Mouse (Mus musculus): ENCODE measurements around the gene Pik3r1. TPM values are rescaled to one million over a fixed set of nuclear protein-coding genes. Genes with fewer than 3 reads are reported as not detected.

Pik3r1 gene
- polyA plus RNA-seq, 1 experiment from 2014 or later = 17.0 TPM

DNA sequence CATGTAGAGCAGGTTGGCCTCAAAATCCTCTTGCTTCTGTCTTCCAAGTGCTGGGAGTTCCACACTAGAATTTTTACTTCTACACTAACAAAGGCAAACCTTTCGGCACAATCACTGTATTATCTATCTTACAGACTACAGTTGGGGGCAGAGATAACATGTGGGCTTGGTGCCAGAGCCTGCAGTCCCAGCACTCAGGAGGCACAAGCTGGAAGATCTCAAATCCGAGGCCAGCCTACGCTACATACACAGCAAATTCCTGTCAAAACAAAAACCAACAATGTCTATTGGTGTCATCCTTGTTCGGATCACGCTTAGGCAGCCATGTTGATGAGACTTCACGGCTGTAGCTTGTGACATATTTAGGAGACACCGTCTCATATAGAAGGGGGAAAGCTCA is 36.2 kb downstream of the Pik3r1 start:
- H3K27me3 ChIP-seq (ENCODE audit: control insufficient read depth, insufficient read depth, low read length) = no peaks in the 10 kb centered on the region
- H3K4me1 ChIP-seq (ENCODE audit: control insufficient read depth, insufficient read depth, low read length) = peaks cover 6% of the 10 kb centered on the region
- no peak for DNase-seq (ENCODE audit: low spot score)
- ATAC-seq (replicated peaks; ENCODE audit: insufficient number of reproducible peaks, low FRiP score, low TSS enrichment, low read depth) = no peak
- H3K4me2 ChIP-seq (ENCODE audit: low read depth, low read length) = no peak overlapping the region
- no peaks in the 10 kb centered on the region for H3K36me3 ChIP-seq (replicated peaks; ENCODE audit: control insufficient read depth, insufficient read depth, low read depth, low read length)
- H3K27ac ChIP-seq (replicated peaks; ENCODE audit: low read depth, low read length) = no peak overlapping the region
- no peak overlapping the region for H3K9ac ChIP-seq (replicated peaks; ENCODE audit: low read length)
- no peak overlapping the region for H3K4me3 ChIP-seq (ENCODE audit: low read depth, low read length)
- WGBS = 83% methylated on average over 7 of the region's 7 CpGs
- H3K9me3 ChIP-seq (replicated peaks; ENCODE audit: control insufficient read depth, low read length) = no peaks in the 10 kb centered on the region

GRCm38 (mm10) chr13:101730351-101730750 is 37.7 kb downstream of the Pik3r1 start:
- no peak overlapping the region for H3K4me2 ChIP-seq (ENCODE audit: low read depth, low read length)
- no peak overlapping the region for H3K9ac ChIP-seq (replicated peaks; ENCODE audit: low read length)
- peak overlapping the region; percentile 22; the same call in 1 of the 2 replicates for H3K27ac ChIP-seq (replicated peaks; ENCODE audit: low read depth, low read length)
- H3K36me3 ChIP-seq (replicated peaks; ENCODE audit: control insufficient read depth, insufficient read depth, low read depth, low read length) = no peaks in the 10 kb centered on the region
- H3K4me3 ChIP-seq (ENCODE audit: low read depth, low read length) = no peak overlapping the region
- no peaks in the 10 kb centered on the region for H3K27me3 ChIP-seq (ENCODE audit: control insufficient read depth, insufficient read depth, low read length)
- WGBS = 69% methylated on average over 8 of the region's 8 CpGs
- H3K4me1 ChIP-seq (ENCODE audit: control insufficient read depth, insufficient read depth, low read length) = peaks cover 6% of the 10 kb centered on the region
- DNase-seq (ENCODE audit: low spot score) = no peak
- no peaks in the 10 kb centered on the region for H3K9me3 ChIP-seq (replicated peaks; ENCODE audit: control insufficient read depth, low read length)
- ATAC-seq (replicated peaks; ENCODE audit: insufficient number of reproducible peaks, low FRiP score, low TSS enrichment, low read depth) = no peak

- Histone ChIP-seq H3K9ac (replicated peaks; ENCODE audit: low read length) (no peak overlapping the region), H3K36me3 (replicated peaks; ENCODE audit: control insufficient read depth, insufficient read depth, low read depth, low read length) (no peaks in the 10 kb centered on the region), H3K27ac (replicated peaks; ENCODE audit: low read depth, low read length) (no peak overlapping the region), H3K4me1 (ENCODE audit: control insufficient read depth, insufficient read depth, low read length) (peaks cover 6% of the 10 kb centered on the region), H3K4me3 (ENCODE audit: low read depth, low read length) (no peak overlapping the region), H3K9me3 (replicated peaks; ENCODE audit: control insufficient read depth, low read length) (no peaks in the 10 kb centered on the region), H3K4me2 (ENCODE audit: low read depth, low read length) (no peak overlapping the region), H3K27me3 (ENCODE audit: control insufficient read depth, insufficient read depth, low read length) (no peaks in the 10 kb centered on the region)
- peak; percentile 76 for ATAC-seq (replicated peaks; ENCODE audit: insufficient number of reproducible peaks, low FRiP score, low TSS enrichment, low read depth)
- DNase-seq (ENCODE audit: low spot score) = peak; percentile 77
- WGBS = 48% methylated on average over 4 of the region's 4 CpGs
Observed at GRCm38 (mm10) chr13:101729248-101730055, 38.6 kb downstream of the Pik3r1 start.

DNA sequence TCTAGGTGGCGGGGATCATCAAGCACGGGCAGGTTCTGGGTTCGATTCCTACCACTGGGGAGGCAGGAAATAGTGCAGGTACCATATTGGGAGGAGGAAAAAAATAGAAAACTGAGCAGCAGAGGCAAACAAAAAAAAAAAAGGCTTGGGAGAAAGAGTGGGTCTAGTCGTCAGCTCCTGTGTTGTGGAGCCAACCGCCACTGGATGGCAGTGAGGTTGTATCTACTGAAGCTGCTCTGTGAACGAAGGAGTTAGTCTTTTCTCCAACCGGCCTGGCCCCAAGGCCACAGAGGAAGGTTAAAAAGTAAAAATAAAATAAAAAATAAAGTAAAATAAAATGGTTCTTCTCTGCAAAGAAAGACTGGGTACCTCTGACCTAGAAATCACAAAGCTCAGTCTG is 39.2 kb downstream of the Pik3r1 start:
- no peak overlapping the region for H3K4me3 ChIP-seq (ENCODE audit: low read depth, low read length)
- H3K9me3 ChIP-seq (replicated peaks; ENCODE audit: control insufficient read depth, low read length) = no peaks in the 10 kb centered on the region
- H3K36me3 ChIP-seq (replicated peaks; ENCODE audit: control insufficient read depth, insufficient read depth, low read depth, low read length) = no peaks in the 10 kb centered on the region
- peaks cover 6% of the 10 kb centered on the region for H3K4me1 ChIP-seq (ENCODE audit: control insufficient read depth, insufficient read depth, low read length)
- peak; percentile 67 for DNase-seq (ENCODE audit: low spot score)
- 55% methylated on average over 7 of the region's 7 CpGs for WGBS
- no peak overlapping the region for H3K9ac ChIP-seq (replicated peaks; ENCODE audit: low read length)
- H3K27ac ChIP-seq (replicated peaks; ENCODE audit: low read depth, low read length) = no peak overlapping the region
- ATAC-seq (replicated peaks; ENCODE audit: insufficient number of reproducible peaks, low FRiP score, low TSS enrichment, low read depth) = no peak
- H3K27me3 ChIP-seq (ENCODE audit: control insufficient read depth, insufficient read depth, low read length) = no peaks in the 10 kb centered on the region
- H3K4me2 ChIP-seq (ENCODE audit: low read depth, low read length) = no peak overlapping the region

GRCm38 (mm10) chr13:101728300-101728699 is 39.7 kb downstream of the Pik3r1 start:
- ATAC-seq (replicated peaks; ENCODE audit: insufficient number of reproducible peaks, low FRiP score, low TSS enrichment, low read depth) = no peak
- Histone ChIP-seq H3K9ac (replicated peaks; ENCODE audit: low read length) (no peak overlapping the region), H3K4me1 (ENCODE audit: control insufficient read depth, insufficient read depth, low read length) (peaks cover 6% of the 10 kb centered on the region), H3K36me3 (replicated peaks; ENCODE audit: control insufficient read depth, insufficient read depth, low read depth, low read length) (no peaks in the 10 kb centered on the region), H3K4me2 (ENCODE audit: low read depth, low read length) (no peak overlapping the region), H3K9me3 (replicated peaks; ENCODE audit: control insufficient read depth, low read length) (no peaks in the 10 kb centered on the region), H3K27me3 (ENCODE audit: control insufficient read depth, insufficient read depth, low read length) (no peaks in the 10 kb centered on the region), H3K4me3 (ENCODE audit: low read depth, low read length) (no peak overlapping the region), H3K27ac (replicated peaks; ENCODE audit: low read depth, low read length) (no peak overlapping the region)
- DNase-seq (ENCODE audit: low spot score) = no peak
- 73% methylated on average over 3 of the region's 3 CpGs for WGBS

GRCm38 (mm10) chr13:101727837-101728236 is 40.2 kb downstream of the Pik3r1 start:
- H3K36me3 ChIP-seq (replicated peaks; ENCODE audit: control insufficient read depth, insufficient read depth, low read depth, low read length) = no peaks in the 10 kb centered on the region
- no peaks in the 10 kb centered on the region for H3K27me3 ChIP-seq (ENCODE audit: control insufficient read depth, insufficient read depth, low read length)
- no peak overlapping the region for H3K27ac ChIP-seq (replicated peaks; ENCODE audit: low read depth, low read length)
- peaks cover 6% of the 10 kb centered on the region for H3K4me1 ChIP-seq (ENCODE audit: control insufficient read depth, insufficient read depth, low read length)
- WGBS = 32% methylated on average over 5 of the region's 5 CpGs
- DNase-seq (ENCODE audit: low spot score) = peak; percentile 52
- no peak overlapping the region for H3K4me2 ChIP-seq (ENCODE audit: low read depth, low read length)
- no peaks in the 10 kb centered on the region for H3K9me3 ChIP-seq (replicated peaks; ENCODE audit: control insufficient read depth, low read length)
- no peak overlapping the region for H3K4me3 ChIP-seq (ENCODE audit: low read depth, low read length)
- no peak for ATAC-seq (replicated peaks; ENCODE audit: insufficient number of reproducible peaks, low FRiP score, low TSS enrichment, low read depth)
- H3K9ac ChIP-seq (replicated peaks; ENCODE audit: low read length) = no peak overlapping the region

GRCm38 (mm10) chr13:101726922-101727321 is 41.1 kb downstream of the Pik3r1 start:
- ATAC-seq (replicated peaks; ENCODE audit: insufficient number of reproducible peaks, low FRiP score, low TSS enrichment, low read depth) = no peak
- no peaks in the 10 kb centered on the region for H3K9me3 ChIP-seq (replicated peaks; ENCODE audit: control insufficient read depth, low read length)
- WGBS = 91% methylated on average over 3 of the region's 3 CpGs
- no peak for DNase-seq (ENCODE audit: low spot score)
- H3K4me1 ChIP-seq (ENCODE audit: control insufficient read depth, insufficient read depth, low read length) = peaks cover 6% of the 10 kb centered on the region
- no peaks in the 10 kb centered on the region for H3K36me3 ChIP-seq (replicated peaks; ENCODE audit: control insufficient read depth, insufficient read depth, low read depth, low read length)
- no peak overlapping the region for H3K4me2 ChIP-seq (ENCODE audit: low read depth, low read length)
- no peak overlapping the region for H3K27ac ChIP-seq (replicated peaks; ENCODE audit: low read depth, low read length)
- no peak overlapping the region for H3K9ac ChIP-seq (replicated peaks; ENCODE audit: low read length)
- H3K27me3 ChIP-seq (ENCODE audit: control insufficient read depth, insufficient read depth, low read length) = no peaks in the 10 kb centered on the region
- H3K4me3 ChIP-seq (ENCODE audit: low read depth, low read length) = no peak overlapping the region

- no peak overlapping the region for H3K9ac ChIP-seq (replicated peaks; ENCODE audit: low read length)
- H3K4me2 ChIP-seq (ENCODE audit: low read depth, low read length) = no peak overlapping the region
- no peaks in the 10 kb centered on the region for H3K36me3 ChIP-seq (replicated peaks; ENCODE audit: control insufficient read depth, insufficient read depth, low read depth, low read length)
- no peak overlapping the region for H3K27ac ChIP-seq (replicated peaks; ENCODE audit: low read depth, low read length)
- H3K4me3 ChIP-seq (ENCODE audit: low read depth, low read length) = no peak overlapping the region
- no peak for ATAC-seq (replicated peaks; ENCODE audit: insufficient number of reproducible peaks, low FRiP score, low TSS enrichment, low read depth)
- 83% methylated on average over 9 of the region's 9 CpGs for WGBS
- no peaks in the 10 kb centered on the region for H3K27me3 ChIP-seq (ENCODE audit: control insufficient read depth, insufficient read depth, low read length)
- DNase-seq (ENCODE audit: low spot score) = no peak
- H3K4me1 ChIP-seq (ENCODE audit: control insufficient read depth, insufficient read depth, low read length) = no peaks in the 10 kb centered on the region
- no peaks in the 10 kb centered on the region for H3K9me3 ChIP-seq (replicated peaks; ENCODE audit: control insufficient read depth, low read length)
Observed at GRCm38 (mm10) chr13:101721901-101722595, 46.0 kb downstream of the Pik3r1 start.

All from embryonic facial prominence, embryonic 11.5 days (tissue).